Mouse (Mus musculus) layer of hippocampus, adult 9-11 months (tissue): ENCODE measurements at regions not wholly inside any gene's neighbourhood (a gene's known extent, or its start where the extent isn't known, plus 50 kb on each side); places are given as distances from the start of the nearest gene placed in this dataset.

ENCODE experiments used
- DNase-seq: peaks from one replicate; pipeline ENCODE4 v3.0.0; 2022

GRCm38 (mm10) chr2:80231891-80232290, 60.4 kb upstream of the Prdx6b start:
- no peak for DNase-seq

- DNase-seq, result no peak
Observed at GRCm38 (mm10) chr2:80205074-80205727, 75.9 kb upstream of the Pde1a start.

GRCm38 (mm10) chr2:80203486-80203885, 74.2 kb upstream of the Pde1a start:
- DNase-seq, result no peak

- no peak for DNase-seq
Observed at GRCm38 (mm10) chr2:80195896-80196410, 66.7 kb upstream of the Pde1a start.

- DNase-seq, result peak; percentile 62
Observed at GRCm38 (mm10) chr2:80188374-80188773, 59.1 kb upstream of the Pde1a start.

- no peak for DNase-seq
Observed at GRCm38 (mm10) chr2:80186867-80187266, 57.6 kb upstream of the Pde1a start.
